Mouse (Mus musculus): ENCODE results near the gene Rfc2.

The Rfc2 gene

DNA sequence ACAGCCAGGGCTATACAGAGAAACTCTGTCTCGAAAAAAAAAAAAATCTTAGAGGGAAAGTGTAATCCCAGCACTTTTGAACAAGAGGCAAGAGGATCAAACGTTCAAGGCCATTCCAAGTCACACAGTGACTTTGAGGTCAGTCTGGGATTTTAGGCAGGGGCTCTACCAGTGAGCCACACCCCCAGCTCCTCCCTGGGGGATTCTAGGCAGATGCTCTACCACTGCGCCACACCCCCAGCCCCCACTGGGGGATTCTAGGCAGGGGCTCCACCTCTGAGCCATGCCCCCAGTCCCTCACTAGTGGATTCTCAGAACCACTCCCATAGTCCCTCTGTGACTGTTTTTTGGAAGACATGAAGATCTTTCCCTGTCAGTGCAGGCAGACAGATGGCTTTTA, 2.0 kb upstream of the Rfc2 start:
- TF ChIP-seq GATA4 (IDR thresholded peaks at IDR 0.05; ENCODE audit: insufficient replicate concordance, low read length) = no peak

DNA sequence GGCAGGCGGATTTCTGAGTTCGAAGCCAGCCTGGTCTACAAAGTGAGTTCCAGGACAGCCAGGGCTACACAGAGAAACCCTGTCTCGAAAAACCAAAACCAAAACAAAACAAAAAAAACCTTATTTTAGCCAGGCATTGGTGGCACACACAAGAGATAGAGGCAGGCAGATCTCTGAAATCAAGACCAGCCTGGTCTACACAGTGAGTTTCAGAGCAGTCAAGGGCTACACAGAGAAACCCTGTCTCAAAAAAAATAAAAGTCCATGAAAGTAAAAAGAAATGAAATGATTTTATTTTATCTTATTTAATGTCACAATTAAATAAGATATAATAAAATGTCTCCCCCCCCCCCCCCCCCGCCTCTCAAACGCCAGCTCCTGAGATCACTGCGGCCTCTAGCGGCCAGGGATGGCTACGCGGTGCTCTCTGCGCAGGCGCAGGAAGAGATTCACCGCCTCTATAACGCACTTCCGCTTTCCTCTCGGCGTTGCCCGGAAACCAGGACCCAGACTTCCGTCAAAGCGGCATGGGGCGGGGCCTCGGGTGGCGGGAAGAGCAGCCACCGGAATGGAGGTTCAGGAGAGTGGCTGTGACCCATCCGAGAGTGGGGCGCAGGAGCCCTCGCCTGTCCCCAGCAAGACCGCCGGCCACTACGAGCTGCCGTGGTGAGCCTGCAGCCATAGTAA, 1.2 kb downstream of the Rfc2 start:
- no peak for TF ChIP-seq GATA4 (IDR thresholded peaks at IDR 0.05; ENCODE audit: insufficient replicate concordance, low read length)

DNA sequence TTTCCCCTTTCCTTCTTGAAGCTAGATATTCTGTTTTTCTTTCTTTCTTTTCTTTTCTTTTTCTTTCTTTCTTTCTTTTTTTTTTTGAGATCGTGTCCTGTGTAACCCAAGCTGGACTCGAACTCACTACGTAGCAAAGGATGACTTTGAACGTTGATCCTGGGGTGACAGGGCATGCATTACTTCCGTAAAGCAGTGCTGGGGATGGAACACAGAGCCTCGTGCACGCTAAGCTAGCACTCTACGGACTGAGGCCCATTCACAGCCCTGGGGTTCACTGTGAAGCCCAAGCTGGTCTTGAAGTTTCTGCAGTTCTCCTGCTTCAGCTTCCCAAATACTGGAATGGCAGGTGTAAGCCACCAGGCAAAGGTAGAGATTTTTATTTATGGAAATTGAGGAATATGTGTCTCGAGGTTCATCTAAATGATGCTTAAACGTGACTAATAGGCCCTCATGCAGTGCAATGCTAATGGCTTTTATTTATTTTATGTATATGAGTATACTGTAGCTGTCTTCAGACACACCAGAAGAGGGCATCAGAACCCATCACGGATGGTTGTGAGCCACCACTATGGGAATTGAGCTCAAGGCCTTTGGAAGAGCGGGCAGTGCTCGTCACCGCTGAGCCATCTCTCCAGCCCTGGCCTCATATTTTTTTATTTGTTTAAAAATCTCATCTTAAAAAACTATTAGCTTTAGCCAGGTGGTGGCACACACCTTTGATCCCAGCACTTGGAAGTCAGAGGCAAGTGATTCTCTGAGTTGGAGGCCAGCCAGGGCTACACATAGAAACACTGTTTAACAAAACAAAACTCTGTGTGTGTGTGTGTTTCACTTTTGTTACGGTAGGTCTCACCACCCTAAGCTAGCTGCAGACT, 2.1 kb downstream of the Rfc2 start:
- no peak for TF ChIP-seq GATA4 (IDR thresholded peaks at IDR 0.05; ENCODE audit: insufficient replicate concordance, low read length)

DNA sequence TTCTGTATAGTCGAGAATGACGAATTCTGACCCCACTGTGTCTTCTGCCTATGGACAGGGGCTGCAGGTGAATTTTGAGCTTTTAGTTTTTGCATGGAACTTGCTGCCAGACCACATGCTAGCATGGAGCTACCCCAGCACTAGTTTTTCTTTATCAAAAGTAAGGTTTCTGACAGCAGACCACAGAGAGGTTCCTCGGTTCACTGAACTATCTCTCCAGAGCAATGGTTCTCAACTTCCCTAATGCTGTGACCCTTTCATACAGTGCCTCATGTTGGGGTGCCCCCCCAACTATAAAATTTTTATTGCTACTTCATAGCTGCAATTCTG, 2.7 kb downstream of the Rfc2 start:
- no peak for TF ChIP-seq GATA4 (IDR thresholded peaks at IDR 0.05; ENCODE audit: insufficient replicate concordance, low read length)

DNA sequence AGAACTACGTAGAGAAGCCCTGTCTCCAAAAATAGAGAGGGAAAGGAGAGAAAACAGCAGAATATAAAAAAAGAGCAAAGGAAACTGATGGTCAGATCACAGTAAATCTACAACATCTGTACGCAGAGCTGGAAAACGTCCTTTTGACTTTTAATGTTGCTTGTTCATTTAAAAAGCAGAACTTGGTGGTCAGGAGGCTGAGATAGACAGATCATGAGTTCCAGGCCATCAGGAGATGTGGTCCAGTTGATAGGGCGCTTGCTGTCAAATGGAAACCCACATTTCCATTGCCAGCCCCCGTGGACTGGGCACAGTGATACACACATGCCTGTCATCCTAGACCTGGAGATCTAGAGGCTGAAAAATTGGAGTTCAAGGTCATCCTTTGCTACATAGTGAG, 3.6 kb downstream of the Rfc2 start:
- no peak for TF ChIP-seq GATA4 (IDR thresholded peaks at IDR 0.05; ENCODE audit: insufficient replicate concordance, low read length)

DNA sequence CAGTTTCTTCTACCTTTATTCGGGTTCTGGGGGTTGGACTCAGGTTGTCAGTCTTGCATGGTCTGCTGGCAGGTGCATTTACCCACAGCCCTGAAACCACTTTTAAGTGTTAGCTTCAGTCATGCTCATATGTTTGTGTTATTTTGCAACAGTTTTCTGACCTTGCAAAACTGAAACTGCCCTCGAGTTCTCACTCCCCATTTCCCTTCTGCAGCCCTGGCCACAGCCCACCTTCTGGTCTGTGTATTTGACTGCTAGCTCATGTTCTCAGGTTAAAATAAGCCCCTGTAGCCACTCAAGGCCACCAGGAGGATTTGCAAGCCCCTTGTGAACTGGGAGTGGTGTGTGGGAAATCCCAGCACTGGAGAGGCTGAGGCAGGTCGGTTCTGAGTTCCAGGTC, 8.7 kb downstream of the Rfc2 start:
- no peak for TF ChIP-seq GATA4 (IDR thresholded peaks at IDR 0.05; ENCODE audit: insufficient replicate concordance, low read length)

DNA sequence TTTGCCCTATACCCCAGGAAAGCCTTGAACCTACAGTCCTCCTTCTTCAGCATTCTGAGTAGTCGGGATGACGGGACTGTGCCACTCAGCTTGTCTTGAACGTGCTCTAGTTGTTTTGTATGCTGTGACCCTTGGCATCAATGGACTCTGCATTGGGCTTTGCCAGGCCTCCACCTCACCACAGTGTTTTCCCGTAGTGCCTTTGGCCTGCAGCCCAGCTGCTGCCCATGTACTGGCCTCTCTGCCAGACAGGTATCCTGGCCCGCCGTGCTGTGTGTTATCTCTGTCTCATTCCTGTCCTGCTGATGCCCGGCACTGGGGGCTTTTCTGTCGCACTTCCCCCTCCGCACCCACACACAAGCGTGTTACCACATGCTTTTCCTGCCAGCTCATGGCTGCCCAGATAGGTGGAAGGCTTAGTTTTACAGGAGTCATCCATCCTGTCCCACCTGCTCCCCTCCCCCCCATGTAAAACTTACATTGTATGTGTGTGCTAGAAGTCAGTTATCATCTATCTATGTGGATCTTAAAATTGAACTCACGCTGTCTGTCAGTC, 10.9 kb downstream of the Rfc2 start:
- TF ChIP-seq GATA4 (IDR thresholded peaks at IDR 0.05; ENCODE audit: insufficient replicate concordance, low read length) = peak; percentile 10; the same call in 1 of the 2 replicates

DNA sequence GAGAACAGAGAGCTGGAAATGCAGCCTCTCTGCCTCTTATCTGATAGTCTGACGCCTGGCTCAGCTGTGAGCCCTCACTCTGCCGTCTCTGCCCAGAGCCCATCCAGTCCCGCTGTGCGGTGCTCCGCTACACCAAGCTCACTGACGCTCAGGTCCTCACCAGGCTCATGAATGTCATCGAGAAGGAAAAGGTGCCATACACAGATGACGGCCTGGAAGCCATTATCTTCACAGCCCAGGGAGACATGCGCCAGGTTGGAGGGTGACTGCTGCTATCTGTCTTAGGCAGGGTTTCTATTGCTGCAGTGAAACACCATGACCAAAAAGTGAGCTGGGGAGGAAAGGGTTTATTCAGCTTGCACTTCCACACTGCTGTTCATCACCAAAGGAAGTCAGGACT, 11.9 kb downstream of the Rfc2 start:
- no peak for TF ChIP-seq GATA4 (IDR thresholded peaks at IDR 0.05; ENCODE audit: insufficient replicate concordance, low read length)

DNA sequence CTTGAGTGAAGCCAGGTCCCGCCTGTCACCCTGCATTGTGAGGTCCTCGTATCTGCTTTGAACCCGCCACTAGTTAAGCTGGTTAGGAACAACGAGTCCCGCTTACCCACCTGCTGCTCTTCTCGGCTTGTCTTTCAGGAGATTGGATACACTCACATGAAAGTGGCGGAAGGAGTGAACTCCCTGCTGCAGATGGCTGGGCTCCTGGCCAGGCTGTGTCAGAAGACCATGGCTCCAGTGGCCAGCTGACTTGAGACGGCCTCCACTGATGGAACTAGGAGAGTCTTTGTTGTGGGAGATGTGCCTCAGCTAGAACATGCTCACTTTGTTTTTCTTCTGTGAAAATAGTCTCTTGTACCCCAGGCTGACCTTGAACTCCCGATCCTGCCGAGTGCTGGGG, 16.5 kb downstream of the Rfc2 start:
- TF ChIP-seq GATA4 (IDR thresholded peaks at IDR 0.05; ENCODE audit: insufficient replicate concordance, low read length) = no peak

DNA sequence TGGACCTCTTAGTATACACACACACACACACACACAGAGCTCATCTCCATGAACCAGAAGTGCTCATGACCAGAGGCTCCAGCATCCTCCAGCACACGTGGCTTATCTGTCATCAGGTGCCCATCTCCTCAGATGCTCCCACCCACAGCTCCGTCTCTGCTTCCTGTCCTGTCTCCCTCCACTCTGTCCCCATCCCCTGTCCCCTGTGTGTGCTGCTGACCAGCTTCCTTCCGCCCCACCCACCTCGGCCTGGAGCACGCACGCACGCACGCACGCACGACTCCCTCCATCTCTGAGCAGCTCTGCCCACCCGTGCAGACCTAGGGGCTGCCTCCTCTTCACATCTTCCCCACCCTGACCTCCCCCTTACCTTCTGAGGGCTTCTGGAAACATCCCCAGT, 23.2 kb downstream of the Rfc2 start:
- TF ChIP-seq GATA4 (IDR thresholded peaks at IDR 0.05; ENCODE audit: insufficient replicate concordance, low read length) = no peak

DNA sequence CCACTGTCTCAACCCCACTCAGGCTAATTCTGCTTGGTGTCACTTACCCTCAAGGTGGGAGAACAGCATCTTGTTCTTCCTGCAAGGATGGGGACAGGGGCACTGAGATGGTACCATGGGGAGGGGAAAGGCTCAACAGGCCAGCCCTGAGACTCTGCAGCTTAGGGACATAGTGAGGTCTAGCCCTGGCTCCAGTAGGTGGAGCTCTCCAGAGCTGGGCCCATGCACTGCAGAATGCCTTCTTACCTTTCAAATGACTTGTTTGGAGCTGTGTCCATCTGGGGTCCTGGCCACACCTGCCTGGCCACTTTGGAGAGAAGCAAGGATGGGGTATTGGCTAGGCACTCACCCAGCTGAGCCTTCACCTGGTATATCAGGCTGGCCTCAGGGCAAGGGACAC, 25.1 kb downstream of the Rfc2 start:
- TF ChIP-seq GATA4 (IDR thresholded peaks at IDR 0.05; ENCODE audit: insufficient replicate concordance, low read length) = no peak

DNA sequence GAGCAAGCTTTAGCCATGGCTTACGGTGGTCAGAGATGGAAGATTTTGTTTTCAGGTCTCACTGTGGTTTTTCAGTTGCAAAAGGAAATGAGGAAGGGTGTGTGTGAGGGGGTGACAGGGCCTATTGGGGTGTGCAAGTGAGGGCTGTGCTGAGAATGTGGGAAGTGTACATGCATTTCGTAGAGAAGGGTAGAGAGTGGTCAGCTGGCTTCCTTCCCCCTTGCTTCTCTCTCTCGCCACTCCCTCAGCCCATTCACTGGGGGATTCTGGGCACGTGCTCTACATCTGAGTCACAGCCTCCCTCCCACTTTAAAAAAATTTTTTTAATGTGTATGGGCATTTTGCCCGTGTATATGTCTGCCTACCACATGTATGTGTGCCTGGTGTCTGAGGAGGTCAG, 26.0 kb downstream of the Rfc2 start:
- TF ChIP-seq GATA4 (IDR thresholded peaks at IDR 0.05; ENCODE audit: insufficient replicate concordance, low read length) = no peak

DNA sequence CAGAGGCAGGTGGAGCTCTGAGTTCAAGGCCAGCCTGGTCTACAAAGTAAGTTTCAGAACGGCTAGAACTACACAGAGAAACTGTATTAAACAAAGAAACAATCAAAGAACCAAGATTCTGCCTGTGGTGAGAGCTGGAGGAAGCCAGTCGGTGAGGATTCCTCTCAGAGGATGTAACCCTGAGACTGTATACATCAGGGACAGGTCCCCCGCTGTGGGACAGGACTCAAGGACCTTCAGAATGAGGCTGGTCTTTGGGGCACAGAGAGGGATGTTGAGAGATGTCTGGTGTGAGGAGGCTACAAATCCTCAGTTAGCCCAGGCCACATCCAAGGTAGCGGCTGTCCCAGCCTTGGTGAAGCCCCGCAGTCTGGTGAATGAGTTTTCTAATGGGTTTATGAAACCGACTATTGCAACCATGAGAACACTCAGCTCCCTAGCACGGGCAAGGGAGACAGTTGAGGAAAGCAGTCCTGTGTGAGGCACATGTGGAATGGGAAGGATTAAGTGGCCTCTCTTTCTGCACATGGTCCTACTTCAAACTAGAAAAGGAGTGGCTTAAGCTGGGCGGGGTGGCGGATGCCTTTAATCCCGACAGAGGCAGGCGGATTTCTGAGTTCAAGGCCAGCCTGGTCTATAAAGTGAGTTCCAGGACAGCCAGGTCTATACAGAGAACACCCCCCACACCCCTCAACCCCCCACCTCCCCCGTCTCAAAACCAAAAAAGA, 28.9 kb downstream of the Rfc2 start:
- TF ChIP-seq GATA4 (IDR thresholded peaks at IDR 0.05; ENCODE audit: insufficient replicate concordance, low read length) = no peak

DNA sequence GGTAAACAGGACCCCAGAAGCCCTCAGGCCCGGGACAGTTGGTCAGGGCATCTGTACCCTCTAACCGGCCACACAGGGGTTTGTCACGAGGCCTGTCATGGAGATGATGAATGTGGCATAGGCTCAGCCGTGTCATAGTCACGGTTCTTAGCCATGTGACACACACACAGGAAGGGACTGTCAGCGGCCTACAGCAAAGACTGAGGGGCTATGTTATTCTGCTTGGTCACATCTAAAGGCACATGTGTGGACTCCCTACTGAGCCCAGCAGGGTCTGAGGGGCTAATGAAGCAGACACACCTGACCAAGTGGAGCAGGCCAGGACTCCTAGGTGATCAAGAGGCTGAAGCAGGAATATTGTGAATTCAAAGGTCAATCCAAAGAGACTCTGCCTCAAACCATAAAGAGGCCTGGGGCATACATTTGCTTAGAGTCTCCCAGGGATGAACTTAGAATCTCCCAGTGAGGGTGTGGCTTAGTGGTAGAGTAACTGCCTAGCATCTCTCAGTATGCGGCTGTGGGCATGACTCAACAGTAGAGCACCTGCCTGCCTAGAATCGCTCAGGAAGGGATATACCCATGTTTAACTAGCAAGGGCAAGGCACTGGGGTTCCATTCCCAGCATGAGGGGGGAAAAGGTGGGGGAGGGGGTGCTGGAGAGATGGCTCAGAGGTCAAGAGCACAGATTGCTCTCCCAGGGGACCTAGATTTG, 30.8 kb downstream of the Rfc2 start:
- TF ChIP-seq GATA4 (IDR thresholded peaks at IDR 0.05; ENCODE audit: insufficient replicate concordance, low read length) = no peak

DNA sequence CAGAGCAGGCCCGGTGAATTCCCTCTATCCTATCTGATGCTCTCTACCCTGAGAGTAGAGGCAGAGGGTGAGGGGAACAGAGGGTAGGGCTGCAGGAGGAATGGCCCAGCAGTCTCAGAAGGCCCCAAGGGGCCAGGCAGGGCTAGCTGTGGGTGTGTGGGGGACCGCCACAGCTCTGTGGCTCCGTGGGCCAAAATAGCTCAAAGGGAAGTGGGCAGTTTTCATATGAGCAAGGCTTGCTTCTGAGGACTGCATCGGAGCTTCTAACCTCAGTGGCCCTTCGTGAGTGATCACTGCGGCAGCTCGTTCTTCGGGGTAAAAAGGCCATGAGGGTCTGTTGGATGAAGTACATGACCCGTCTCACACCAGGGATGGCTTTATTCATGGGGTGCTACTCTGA, 32.6 kb downstream of the Rfc2 start:
- TF ChIP-seq GATA4 (IDR thresholded peaks at IDR 0.05; ENCODE audit: insufficient replicate concordance, low read length) = no peak
